Mouse (Mus musculus) right cerebral cortex, postnatal 36 days (tissue): ENCODE measurements around the gene Gm6583.

ENCODE experiments used
- DNase-seq, 2 experiments: peaks; one replicate each; pipeline ENCODE4 v3.0.0; 2022; ENCODE audit warnings: low spot score in 2 of 2, mixed read lengths in 1 of 2

Gene Gm6583

GRCm38 (mm10) chr5:112355910-112356309 is at the start of gene Gm6583:
TSS of gene Gm6583 (minus strand) at chr5:112356033.
- DNase-seq: no peak

- DNase-seq: no peak
Observed at GRCm38 (mm10) chr5:112402437-112402836, 46.6 kb upstream of the Gm6583 start.

- no peak for DNase-seq
Observed at GRCm38 (mm10) chr5:112399284-112399683, 43.5 kb upstream of the Gm6583 start.

GRCm38 (mm10) chr5:112396066-112396465 is 40.2 kb upstream of the Gm6583 start:
- DNase-seq: peak in 1 of 2 experiments; percentile 5

GRCm38 (mm10) chr5:112394779-112395443 is 39.1 kb upstream of the Gm6583 start, which contains the start of gene Asphd2:
TSS of gene Asphd2 (minus strand) at chr5:112394866.
- DNase-seq: peak; percentile 85 to 86

GRCm38 (mm10) chr5:112394415-112394763 is 38.6 kb upstream of the Gm6583 start:
- peak in 1 of 2 experiments; percentile 4 for DNase-seq

- DNase-seq: peak in 1 of 2 experiments; percentile 0
Observed at GRCm38 (mm10) chr5:112393741-112394414, 38.0 kb upstream of the Gm6583 start.

GRCm38 (mm10) chr5:112391676-112392323 is 36.0 kb upstream of the Gm6583 start:
- no peak for DNase-seq

GRCm38 (mm10) chr5:112391002-112391401 is 35.2 kb upstream of the Gm6583 start:
- DNase-seq: peak in 1 of 2 experiments; percentile 5

GRCm38 (mm10) chr5:112389352-112389751 is 33.5 kb upstream of the Gm6583 start:
- peak in 1 of 2 experiments; percentile 25 for DNase-seq

GRCm38 (mm10) chr5:112385973-112386372 is 30.1 kb upstream of the Gm6583 start:
- DNase-seq: no peak

GRCm38 (mm10) chr5:112384805-112385472 is 29.1 kb upstream of the Gm6583 start:
- peak in 1 of 2 experiments; percentile 1 for DNase-seq

- DNase-seq: peak; percentile 57 to 71
Observed at GRCm38 (mm10) chr5:112382641-112383330, 27.0 kb upstream of the Gm6583 start.

GRCm38 (mm10) chr5:112382042-112382441 is 26.2 kb upstream of the Gm6583 start:
- peak in 1 of 2 experiments; percentile 1 for DNase-seq

GRCm38 (mm10) chr5:112381154-112381553 is 25.3 kb upstream of the Gm6583 start:
- no peak for DNase-seq

GRCm38 (mm10) chr5:112378716-112379115 is 22.9 kb upstream of the Gm6583 start:
- DNase-seq: no peak

GRCm38 (mm10) chr5:112377380-112377779 is 21.5 kb upstream of the Gm6583 start:
- DNase-seq: no peak

- no peak for DNase-seq
Observed at GRCm38 (mm10) chr5:112376111-112376510, 20.3 kb upstream of the Gm6583 start.

- peak; percentile 76 to 77 for DNase-seq
Observed at GRCm38 (mm10) chr5:112371933-112372332, 16.1 kb upstream of the Gm6583 start.

GRCm38 (mm10) chr5:112370236-112370813 is 14.5 kb upstream of the Gm6583 start:
- no peak for DNase-seq

- DNase-seq: no peak
Observed at GRCm38 (mm10) chr5:112369326-112369725, 13.5 kb upstream of the Gm6583 start.
